Mouse (Mus musculus) ovary, postnatal 14 days (tissue): ENCODE measurements around the gene Gm10719.
"Not testable (repeated sequence)": the region's sequence is repeated elsewhere in the genome, so short reads cannot be mapped to it uniquely, and the experiment has no call there.

Experiments
- DNase-seq: peaks from one replicate; pipeline ENCODE4 v3.0.0; 2022; ENCODE audit warnings: low spot score

Gene Gm10719

DNA sequence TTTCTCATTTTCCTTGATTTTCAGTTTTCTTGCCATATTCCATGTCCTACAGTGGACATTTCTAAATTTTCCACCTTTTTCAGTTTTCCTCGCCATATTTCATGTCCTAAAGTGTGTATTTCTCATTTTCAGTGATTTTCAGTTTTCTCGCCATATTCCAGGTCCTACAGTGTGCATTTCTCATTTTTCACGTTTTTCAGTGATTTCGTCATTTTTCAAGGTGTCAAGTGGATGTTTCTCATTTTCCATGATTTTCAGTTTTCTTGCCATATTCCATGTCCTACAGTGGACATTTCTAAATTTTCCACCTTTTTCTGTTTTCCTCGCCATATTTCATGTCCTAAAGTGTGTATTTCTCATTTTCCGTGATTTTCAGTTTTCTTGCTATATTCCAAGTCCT lies 8.4 kb downstream of the Gm10719 start:
- peak; percentile 82 for DNase-seq

DNA sequence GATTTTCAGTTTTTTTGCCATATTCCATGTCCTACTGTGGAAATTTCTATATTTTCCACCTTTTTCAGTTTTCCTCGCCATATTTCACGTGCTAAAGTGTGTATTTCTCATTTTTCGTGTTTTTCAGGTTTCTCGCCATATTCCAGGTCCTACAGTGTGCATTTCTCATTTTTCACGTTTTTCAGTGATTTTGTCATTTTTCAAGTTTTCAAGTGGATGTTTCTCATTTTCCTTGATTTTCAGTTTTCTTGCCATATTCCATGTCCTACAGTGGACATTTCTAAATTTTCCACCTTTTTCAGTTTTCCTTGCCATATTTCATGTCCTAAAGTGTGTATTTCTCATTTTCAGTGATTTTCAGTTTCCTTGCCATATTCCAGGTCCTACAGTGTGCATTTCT lies 8.9 kb downstream of the Gm10719 start:
- not testable (repeated sequence) for DNase-seq

DNA sequence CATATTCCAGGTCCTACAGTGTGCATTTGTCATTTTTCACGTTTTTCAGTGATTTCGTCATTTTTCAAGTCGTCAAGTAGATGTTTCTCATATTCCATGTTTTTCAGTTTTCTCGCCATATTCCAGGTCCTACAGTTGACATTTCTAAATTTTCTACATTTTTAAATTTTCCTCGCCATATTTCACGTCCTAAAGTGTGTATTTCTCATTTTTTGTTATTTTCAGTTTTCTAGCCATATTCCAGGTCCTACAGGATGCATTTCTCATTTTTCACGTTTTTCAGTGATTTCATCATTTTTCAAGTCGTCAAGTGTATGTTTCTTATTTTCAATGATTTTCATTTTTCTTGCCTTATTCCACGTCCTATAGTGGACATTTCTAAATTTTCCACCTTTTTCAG lies 9.5 kb downstream of the Gm10719 start:
- not testable (repeated sequence) for DNase-seq

DNA sequence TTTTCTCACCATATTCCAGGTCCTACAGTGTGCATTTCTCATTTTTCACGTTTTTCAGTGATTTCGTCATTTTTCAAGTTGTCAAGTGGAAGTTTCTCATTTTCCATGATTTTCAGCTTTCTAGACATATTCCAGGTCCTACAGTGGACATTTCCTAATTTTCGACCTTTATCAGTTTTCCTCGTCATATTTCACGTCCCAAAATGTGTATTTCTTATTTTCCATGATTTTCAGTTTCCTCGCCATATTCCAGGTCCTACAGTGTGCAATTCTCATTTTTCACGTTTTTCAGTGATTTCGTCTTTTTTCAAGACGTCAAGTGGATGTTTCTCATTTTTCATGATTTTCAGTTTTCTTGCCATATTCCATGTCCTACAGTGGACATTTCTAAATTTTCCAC lies 10.0 kb downstream of the Gm10719 start:
- not testable (repeated sequence) for DNase-seq

DNA sequence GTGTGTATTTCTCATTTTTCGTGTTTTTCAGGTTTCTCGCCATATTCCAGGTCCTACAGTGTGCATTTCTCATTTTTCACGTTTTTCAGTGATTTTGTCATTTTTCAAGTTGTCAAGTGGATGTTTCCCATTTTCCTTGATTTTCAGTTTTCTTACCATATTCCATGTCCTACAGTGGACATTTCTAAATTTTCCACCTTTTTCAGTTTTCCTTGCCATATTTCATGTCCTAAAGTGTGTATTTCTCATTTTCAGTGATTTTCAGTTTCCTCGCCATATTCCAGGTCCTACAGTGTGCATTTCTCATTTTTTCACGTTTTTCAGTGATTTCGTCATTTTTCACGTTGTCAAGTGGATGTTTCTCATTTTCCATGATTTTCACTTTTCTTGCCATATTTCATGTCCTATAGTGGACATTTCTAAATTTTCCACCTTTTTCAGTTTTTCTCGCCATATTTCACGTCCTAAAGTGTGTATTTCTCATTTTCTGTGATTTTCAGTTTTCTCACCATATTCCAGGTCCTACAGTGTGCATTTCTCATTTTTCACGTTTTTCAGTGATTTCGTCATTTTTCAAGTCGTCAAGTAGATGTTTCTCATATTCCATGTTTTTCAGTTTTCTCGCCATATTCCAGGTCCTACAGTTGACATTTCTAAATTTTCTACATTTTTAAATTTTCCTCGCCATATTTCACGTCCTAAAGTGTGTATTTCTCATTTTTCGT lies 12.2 kb downstream of the Gm10719 start:
- DNase-seq = peak; percentile 23

DNA sequence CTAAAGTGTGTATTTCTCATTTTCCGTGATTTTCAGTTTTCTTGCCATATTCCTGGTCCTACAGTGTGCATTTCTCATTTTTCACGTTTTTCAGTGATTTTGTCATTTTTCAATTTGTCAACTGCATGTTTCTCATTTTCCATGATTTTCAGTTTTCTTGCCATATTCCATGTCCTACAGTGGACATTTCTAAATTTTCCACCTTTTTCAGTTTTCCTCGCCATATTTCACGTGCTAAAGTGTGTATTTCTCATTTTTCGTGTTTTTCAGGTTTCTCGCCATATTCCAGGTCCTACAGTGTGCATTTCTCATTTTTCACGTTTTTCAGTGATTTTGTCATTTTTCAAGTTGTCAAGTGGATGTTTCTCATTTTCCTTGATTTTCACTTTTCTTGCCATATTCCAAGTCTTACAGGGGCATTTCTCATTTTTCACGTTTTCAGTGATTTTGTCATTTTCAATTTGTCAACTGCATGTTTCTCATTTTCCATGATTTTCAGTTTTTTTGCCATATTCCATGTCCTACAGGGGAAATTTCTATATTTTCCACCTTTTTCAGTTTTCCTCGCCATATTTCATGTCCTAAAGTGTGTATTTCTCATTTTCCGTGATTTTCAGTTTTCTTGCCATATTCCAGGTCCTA lies 13.6 kb downstream of the Gm10719 start:
- DNase-seq = not testable (repeated sequence)

DNA sequence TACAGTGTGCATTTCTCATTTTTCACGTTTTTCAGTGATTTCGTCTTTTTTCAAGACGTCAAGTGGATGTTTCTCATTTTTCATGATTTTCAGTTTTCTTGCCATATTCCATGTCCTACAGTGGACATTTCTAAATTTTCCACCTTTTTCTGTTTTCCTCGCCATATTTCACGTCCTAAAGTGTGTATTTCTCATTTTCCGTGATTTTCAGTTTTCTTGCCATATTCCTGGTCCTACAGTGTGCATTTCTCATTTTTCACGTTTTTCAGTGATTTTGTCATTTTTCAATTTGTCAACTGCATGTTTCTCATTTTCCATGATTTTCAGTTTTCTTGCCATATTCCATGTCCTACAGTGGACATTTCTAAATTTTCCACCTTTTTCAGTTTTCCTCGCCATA lies 17.1 kb downstream of the Gm10719 start, which contains the start of gene Gm17535:
Gm17535 (plus strand) TSS at position 301 of the 400 bp plus-strand sequence.
- not testable (repeated sequence) for DNase-seq

DNA sequence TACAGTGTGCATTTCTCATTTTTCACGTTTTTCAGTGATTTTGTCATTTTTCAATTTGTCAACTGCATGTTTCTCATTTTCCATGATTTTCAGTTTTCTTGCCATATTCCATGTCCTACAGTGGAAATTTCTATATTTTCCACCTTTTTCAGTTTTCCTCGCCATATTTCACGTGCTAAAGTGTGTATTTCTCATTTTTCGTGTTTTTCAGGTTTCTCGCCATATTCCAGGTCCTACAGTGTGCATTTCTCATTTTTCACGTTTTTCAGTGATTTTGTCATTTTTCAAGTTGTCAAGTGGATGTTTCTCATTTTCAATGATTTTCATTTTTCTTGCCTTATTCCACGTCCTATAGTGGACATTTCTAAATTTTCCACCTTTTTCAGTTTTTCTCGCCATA lies 19.4 kb downstream of the Gm10719 start, which contains the start of gene Gm10715:
Gm10715 (plus strand) TSS at position 301 of the 400 bp plus-strand sequence.
- DNase-seq = not testable (repeated sequence)

DNA sequence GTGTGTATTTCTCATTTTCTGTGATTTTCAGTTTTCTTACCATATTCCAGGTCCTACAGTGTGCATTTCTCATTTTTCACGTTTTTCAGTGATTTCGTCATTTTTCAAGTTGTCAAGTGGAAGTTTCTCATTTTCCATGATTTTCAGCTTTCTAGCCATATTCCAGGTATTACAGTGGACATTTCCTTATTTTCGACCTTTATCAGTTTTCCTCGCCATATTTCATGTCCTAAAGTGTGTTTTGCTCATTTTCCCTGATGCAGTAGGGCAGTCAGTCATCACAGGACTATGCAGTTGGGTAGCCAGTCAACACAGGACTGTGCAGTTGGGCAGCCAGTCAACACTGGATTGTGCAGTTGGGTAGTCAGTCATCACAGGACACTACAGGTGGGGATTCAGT lies 21.0 kb downstream of the Gm10719 start:
- not testable (repeated sequence) for DNase-seq
